Mouse (Mus musculus): ENCODE measurements around the gene Tnfsf14. TPM values are rescaled to one million over a fixed set of nuclear protein-coding genes. Genes with fewer than 3 reads are reported as not detected.

Gene Tnfsf14
- polyA plus RNA-seq (2015; fragmentation: Illumina TruSeq; extraction: RNeasy Lipid Tissue Mini Kit (QIAGEN cat#74804); ENCODE audit: low read depth, low replicate concordance) = not detected

GRCm38 (mm10) chr17:57194041-57194507 lies at the start of gene Tnfsf14:
TSS of gene Tnfsf14 (minus strand) at chr17:57194177.

DNA sequence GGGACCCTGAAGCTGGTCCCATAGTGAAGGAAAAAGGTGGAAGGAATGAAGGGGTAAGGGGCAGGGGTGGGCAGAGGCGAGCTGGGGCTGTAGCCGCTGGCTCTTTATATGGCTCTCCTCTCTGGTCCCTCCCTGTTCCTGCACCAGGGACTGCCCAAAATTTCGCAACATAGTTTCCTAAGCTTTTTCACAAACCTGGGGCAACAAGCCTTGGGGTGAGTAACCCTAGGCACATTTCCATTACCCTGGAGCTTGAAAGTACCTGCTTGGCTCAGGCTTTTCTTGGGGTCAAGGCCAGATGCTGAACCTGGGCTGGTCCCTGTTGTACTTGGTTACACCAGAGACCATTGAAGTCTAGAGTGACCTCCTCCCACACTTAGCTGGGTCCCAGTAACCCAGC lies 34.0 kb upstream of the Tnfsf14 start, which contains the start of gene C3:
C3 (minus strand) TSS at position 123 of the 400 bp plus-strand sequence.

DNA sequence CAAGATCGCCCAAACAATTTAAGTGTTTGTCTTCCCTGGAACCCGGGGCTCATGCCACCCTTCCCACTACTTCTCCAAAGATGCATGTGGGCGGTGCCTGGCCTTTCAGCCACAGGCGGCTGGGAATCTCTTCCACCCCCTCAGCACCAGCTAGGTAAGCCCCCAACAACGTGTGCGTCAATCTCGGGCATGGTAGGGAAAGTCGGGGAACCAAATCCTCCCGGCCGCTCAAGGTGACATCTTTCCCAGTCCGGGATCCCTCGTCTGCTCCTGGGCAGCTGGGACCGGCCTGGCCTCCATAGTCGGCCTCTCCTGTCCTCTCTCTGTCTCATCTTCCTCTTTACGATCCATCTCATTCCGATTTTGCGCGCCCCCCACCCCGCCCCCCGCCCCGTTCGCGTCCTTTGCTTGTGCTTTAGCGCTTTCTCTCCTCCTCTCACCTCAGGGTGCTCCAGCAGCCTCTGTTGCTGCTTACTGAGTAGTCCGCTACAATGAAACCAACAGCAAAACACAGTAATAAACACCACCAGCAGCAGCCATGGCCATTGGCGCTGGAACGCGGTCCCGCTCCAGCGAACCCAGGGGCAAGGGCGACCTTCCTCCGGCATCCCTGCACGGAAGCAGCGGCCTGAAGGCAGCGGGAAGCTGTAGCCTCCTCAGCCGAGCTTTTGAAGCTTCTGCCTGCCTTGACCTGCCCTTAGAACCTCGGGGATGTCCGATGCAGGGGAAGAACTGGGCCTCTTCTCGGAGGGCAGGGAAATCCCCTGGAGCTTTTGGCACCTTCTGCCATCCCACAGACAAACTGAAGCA lies 44.8 kb downstream of the Tnfsf14 start, which contains the start of gene Cd70:
Cd70 (minus strand) TSS at position 784 of the 810 bp plus-strand sequence.

Other genes starting within 250 kb of the Tnfsf14 start
- not detected for gene Acer1, start 212.1 kb downstream of the Tnfsf14 start, polyA plus RNA-seq (2015; fragmentation: Illumina TruSeq; extraction: RNeasy Lipid Tissue Mini Kit (QIAGEN cat#74804); ENCODE audit: low read depth, low replicate concordance)
- 109 TPM for gene Clpp, start 203.9 kb downstream of the Tnfsf14 start, polyA plus RNA-seq (2015; fragmentation: Illumina TruSeq; extraction: RNeasy Lipid Tissue Mini Kit (QIAGEN cat#74804); ENCODE audit: low read depth, low replicate concordance)
- gene Alkbh7, start 196.8 kb downstream of the Tnfsf14 start, polyA plus RNA-seq (2015; fragmentation: Illumina TruSeq; extraction: RNeasy Lipid Tissue Mini Kit (QIAGEN cat#74804); ENCODE audit: low read depth, low replicate concordance) = 39.4 TPM
- not detected for gene Pspn, start 194.2 kb downstream of the Tnfsf14 start, polyA plus RNA-seq (2015; fragmentation: Illumina TruSeq; extraction: RNeasy Lipid Tissue Mini Kit (QIAGEN cat#74804); ENCODE audit: low read depth, low replicate concordance)
- 70.7 TPM for gene Gtf2f1, start 182.9 kb downstream of the Tnfsf14 start, polyA plus RNA-seq (2015; fragmentation: Illumina TruSeq; extraction: RNeasy Lipid Tissue Mini Kit (QIAGEN cat#74804); ENCODE audit: low read depth, low replicate concordance)
- gene Gm17949, start 182.7 kb downstream of the Tnfsf14 start, polyA plus RNA-seq (2015; fragmentation: Illumina TruSeq; extraction: RNeasy Lipid Tissue Mini Kit (QIAGEN cat#74804); ENCODE audit: low read depth, low replicate concordance) = not detected
- 44.1 TPM for gene Khsrp, start 162.7 kb downstream of the Tnfsf14 start, polyA plus RNA-seq (2015; fragmentation: Illumina TruSeq; extraction: RNeasy Lipid Tissue Mini Kit (QIAGEN cat#74804); ENCODE audit: low read depth, low replicate concordance)
- not detected for gene Slc25a41, start 152.5 kb downstream of the Tnfsf14 start, polyA plus RNA-seq (2015; fragmentation: Illumina TruSeq; extraction: RNeasy Lipid Tissue Mini Kit (QIAGEN cat#74804); ENCODE audit: low read depth, low replicate concordance)
- 1.5 TPM for gene Crb3, start 135.1 kb downstream of the Tnfsf14 start, polyA plus RNA-seq (2015; fragmentation: Illumina TruSeq; extraction: RNeasy Lipid Tissue Mini Kit (QIAGEN cat#74804); ENCODE audit: low read depth, low replicate concordance)
- gene Slc25a23, start 134.3 kb downstream of the Tnfsf14 start, polyA plus RNA-seq (2015; fragmentation: Illumina TruSeq; extraction: RNeasy Lipid Tissue Mini Kit (QIAGEN cat#74804); ENCODE audit: low read depth, low replicate concordance) = 246 TPM
- 1.8 TPM for gene Dennd1c, start 115.7 kb downstream of the Tnfsf14 start, polyA plus RNA-seq (2015; fragmentation: Illumina TruSeq; extraction: RNeasy Lipid Tissue Mini Kit (QIAGEN cat#74804); ENCODE audit: low read depth, low replicate concordance)
- 670 TPM for gene Tubb4a, start 106.4 kb downstream of the Tnfsf14 start, polyA plus RNA-seq (2015; fragmentation: Illumina TruSeq; extraction: RNeasy Lipid Tissue Mini Kit (QIAGEN cat#74804); ENCODE audit: low read depth, low replicate concordance)
- gene Tnfsf9, start 88.9 kb downstream of the Tnfsf14 start, polyA plus RNA-seq (2015; fragmentation: Illumina TruSeq; extraction: RNeasy Lipid Tissue Mini Kit (QIAGEN cat#74804); ENCODE audit: low read depth, low replicate concordance) = 0.73 TPM
- gene Cd70, start 44.4 kb downstream of the Tnfsf14 start, polyA plus RNA-seq (2015; fragmentation: Illumina TruSeq; extraction: RNeasy Lipid Tissue Mini Kit (QIAGEN cat#74804); ENCODE audit: low read depth, low replicate concordance) = not detected
- 1.1 TPM for gene C3, start 34.0 kb upstream of the Tnfsf14 start, polyA plus RNA-seq (2015; fragmentation: Illumina TruSeq; extraction: RNeasy Lipid Tissue Mini Kit (QIAGEN cat#74804); ENCODE audit: low read depth, low replicate concordance)
- 26.0 TPM for gene Gpr108, start 54.3 kb upstream of the Tnfsf14 start, polyA plus RNA-seq (2015; fragmentation: Illumina TruSeq; extraction: RNeasy Lipid Tissue Mini Kit (QIAGEN cat#74804); ENCODE audit: low read depth, low replicate concordance)
- gene Trip10, start 55.3 kb upstream of the Tnfsf14 start, polyA plus RNA-seq (2015; fragmentation: Illumina TruSeq; extraction: RNeasy Lipid Tissue Mini Kit (QIAGEN cat#74804); ENCODE audit: low read depth, low replicate concordance) = 10.5 TPM
- gene Vav1, start 84.9 kb upstream of the Tnfsf14 start, polyA plus RNA-seq (2015; fragmentation: Illumina TruSeq; extraction: RNeasy Lipid Tissue Mini Kit (QIAGEN cat#74804); ENCODE audit: low read depth, low replicate concordance) = 2.8 TPM
- gene Adgre1, start 164.5 kb upstream of the Tnfsf14 start, polyA plus RNA-seq (2015; fragmentation: Illumina TruSeq; extraction: RNeasy Lipid Tissue Mini Kit (QIAGEN cat#74804); ENCODE audit: low read depth, low replicate concordance) = 6.2 TPM

Measured in brain, adult 10 weeks (tissue).